ENCODE assay signal across 9 mouse cellular contexts in the genomic region with DNA sequence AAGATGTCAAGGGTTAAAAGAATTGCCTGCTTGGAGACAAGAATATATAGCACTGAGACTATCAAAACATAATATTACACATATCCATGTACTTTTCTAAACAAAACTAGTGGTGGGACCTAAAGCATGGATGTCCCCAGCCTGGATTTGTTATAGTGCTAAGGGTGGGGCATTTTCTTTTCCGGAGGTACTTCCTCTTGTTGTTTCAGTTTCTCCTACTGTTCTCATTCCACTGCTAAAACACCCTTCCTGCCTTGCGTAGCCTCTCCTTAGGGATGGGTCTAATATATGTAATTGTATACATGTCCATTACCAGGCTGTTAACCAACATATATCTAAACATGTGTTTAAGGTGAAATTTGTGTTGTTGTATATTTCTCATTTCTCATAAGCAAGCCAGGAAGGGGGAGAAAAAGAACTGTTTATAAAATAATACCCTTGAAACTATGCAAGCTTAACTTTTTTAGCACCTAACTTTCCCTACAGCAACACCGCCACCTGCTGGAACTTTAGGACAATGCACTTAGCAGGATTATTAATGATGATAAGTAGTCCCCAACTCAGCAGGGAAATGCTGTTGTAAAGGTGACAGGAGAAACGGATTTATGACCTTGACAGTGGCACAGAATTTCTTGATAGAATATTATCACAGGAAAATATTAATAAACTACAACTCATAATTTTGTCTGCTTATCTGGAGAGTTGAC. TPM values are rescaled to one million over a fixed set of nuclear protein-coding genes. Genes with fewer than 3 reads are reported as not detected.
A peak's percentile ranks its signal among the peaks of the same experiment; 100 is the strongest.
DNase-seq lines count a peak whose midpoint lies in the region; ATAC-seq and TF ChIP-seq lines count a peak whose summit lies in the region.
"Had no signal": no experiment of that assay in that cellular context is flagged by ENCODE, and none has a peak within 500 bp of the region (broad histone marks: within the 10 kb centered on the region; RNA-seq: fewer than 3 reads in every experiment).

No protein-coding gene starts in this region.

- peak; percentile 56 for DNase-seq in neural tube, embryonic 10.5 days (ENCODE audit: extremely low spot score, low spot score)
- peak; percentile 35 for DNase-seq in adrenal gland, adult 2 months
- peak; percentile 57 for DNase-seq in embryonic facial prominence, embryonic 10.5 days (ENCODE audit: low spot score)
- peak; percentile 67 for DNase-seq in limb, embryonic 10.5 days (ENCODE audit: low spot score)
- DNase-seq in thymus, postnatal 36 days: peak; percentile 45 to 59

- H3K4me1 ChIP-seq in neural tube, embryonic 15.5 days: no peaks in the 10 kb centered on the region
- H3K4me1 ChIP-seq in embryonic facial prominence, embryonic 10.5 days: peaks cover 13% of the 10 kb centered on the region
- H3K4me1 ChIP-seq in intestine, postnatal 0 days (replicated peaks; ENCODE audit: control insufficient read depth, insufficient read depth, low read length): 0 out of 2 replicates have a peak, but pooled peaks cover 5% of the 10 kb centered on the region
- no peaks in the 10 kb centered on the region for H3K4me1 ChIP-seq in limb, embryonic 10.5 days
- no peaks in the 10 kb centered on the region for H3K4me1 ChIP-seq in neural tube, embryonic 14.5 days (ENCODE audit: control insufficient read depth, insufficient read depth, low read length)

- no peak overlapping the region for H3K4me2 ChIP-seq in neural tube, embryonic 15.5 days
- H3K4me2 ChIP-seq in intestine, postnatal 0 days (replicated peaks; ENCODE audit: low read depth): peak overlapping the region; percentile 28; the same call in 1 of the 2 replicates
- no peak overlapping the region for H3K4me2 ChIP-seq in neural tube, embryonic 14.5 days (ENCODE audit: low read depth, low read length)

- H3K9me3 ChIP-seq in neural tube, embryonic 15.5 days (replicated peaks): no peaks in the 10 kb centered on the region
- no peaks in the 10 kb centered on the region for H3K9me3 ChIP-seq in embryonic facial prominence, embryonic 10.5 days
- no peaks in the 10 kb centered on the region for H3K9me3 ChIP-seq in intestine, postnatal 0 days (ENCODE audit: control insufficient read depth)
- no peaks in the 10 kb centered on the region for H3K9me3 ChIP-seq in limb, embryonic 10.5 days (replicated peaks)
- no peaks in the 10 kb centered on the region for H3K9me3 ChIP-seq in neural tube, embryonic 14.5 days (ENCODE audit: control insufficient read depth, low read length)

- H3K27ac ChIP-seq in neural tube, embryonic 15.5 days (replicated peaks): no peak overlapping the region
- no peak overlapping the region for H3K27ac ChIP-seq in embryonic facial prominence, embryonic 10.5 days (replicated peaks)
- H3K27ac ChIP-seq in intestine, postnatal 0 days (ENCODE audit: low read depth, low read length): peak overlapping the region; percentile 57; the same call in 1 of the 2 replicates
- H3K27ac ChIP-seq in limb, embryonic 10.5 days: no peak overlapping the region
- no peak overlapping the region for H3K27ac ChIP-seq in neural tube, embryonic 14.5 days (ENCODE audit: low read depth, low read length)

- 33% methylated on average over 4 of the region's 4 CpGs for WGBS in neural tube, embryonic 15.5 days
- WGBS in embryonic facial prominence, embryonic 10.5 days: 30% methylated on average over 4 of the region's 4 CpGs
- WGBS in intestine, postnatal 0 days: 9% methylated on average over 4 of the region's 4 CpGs
- 31% methylated on average over 4 of the region's 4 CpGs for WGBS in limb, embryonic 10.5 days
- 32% methylated on average over 4 of the region's 4 CpGs for WGBS in neural tube, embryonic 14.5 days

- no peaks in the 10 kb centered on the region for H3K27me3 ChIP-seq in neural tube, embryonic 15.5 days (replicated peaks)
- H3K27me3 ChIP-seq in embryonic facial prominence, embryonic 10.5 days (replicated peaks; ENCODE audit: low read depth, poor library complexity, severe bottlenecking): no peaks in the 10 kb centered on the region
- no peaks in the 10 kb centered on the region for H3K27me3 ChIP-seq in intestine, postnatal 0 days (replicated peaks; ENCODE audit: control insufficient read depth, insufficient read depth, low read length)
- H3K27me3 ChIP-seq in limb, embryonic 10.5 days (ENCODE audit: low read depth, poor library complexity, severe bottlenecking): no peaks in the 10 kb centered on the region
- H3K27me3 ChIP-seq in neural tube, embryonic 14.5 days (ENCODE audit: control insufficient read depth, insufficient read depth, low read length): no peaks in the 10 kb centered on the region

- no peak for ATAC-seq in neural tube, embryonic 15.5 days (ENCODE audit: low FRiP score)
- peak; percentile 69 for ATAC-seq in intestine, postnatal 0 days
- ATAC-seq in neural tube, embryonic 14.5 days (ENCODE audit: low read depth): peak; percentile 34; the same call in 1 of the 2 replicates

- no peak overlapping the region for H3K9ac ChIP-seq in neural tube, embryonic 15.5 days (replicated peaks)
- H3K9ac ChIP-seq in intestine, postnatal 0 days (ENCODE audit: low read depth, low read length): no peak overlapping the region
- no peak overlapping the region for H3K9ac ChIP-seq in neural tube, embryonic 14.5 days (replicated peaks; ENCODE audit: low read depth, low read length)

- TF ChIP-seq CTCF in intestine, postnatal 0 days (IDR thresholded peaks at IDR 0.05; ENCODE audit: low read depth): peak; percentile 92

- H3K4me3 ChIP-seq in neural tube, embryonic 15.5 days (replicated peaks): no peak overlapping the region
- no peak overlapping the region for H3K4me3 ChIP-seq in embryonic facial prominence, embryonic 10.5 days
- H3K4me3 ChIP-seq in intestine, postnatal 0 days (ENCODE audit: low read depth, low read length): no peak overlapping the region
- H3K4me3 ChIP-seq in limb, embryonic 10.5 days: no peak overlapping the region
- no peak overlapping the region for H3K4me3 ChIP-seq in neural tube, embryonic 14.5 days (ENCODE audit: low read depth, low read length)

- no peaks in the 10 kb centered on the region for H3K36me3 ChIP-seq in neural tube, embryonic 15.5 days
- no peaks in the 10 kb centered on the region for H3K36me3 ChIP-seq in embryonic facial prominence, embryonic 10.5 days (replicated peaks)
- no peaks in the 10 kb centered on the region for H3K36me3 ChIP-seq in intestine, postnatal 0 days (ENCODE audit: control insufficient read depth, insufficient read depth)
- H3K36me3 ChIP-seq in limb, embryonic 10.5 days: no peaks in the 10 kb centered on the region
- no peaks in the 10 kb centered on the region for H3K36me3 ChIP-seq in neural tube, embryonic 14.5 days (ENCODE audit: control insufficient read depth, insufficient read depth, low read length)

RNA-seq across cellular contexts. Expression of a gene that starts 41.9 kb away (rescaled TPM):
- polyA plus RNA-seq in neural tube, embryonic 15.5 days (2015; fragmentation: Nextera tagmentation; extraction: Ambion mirVana): 0.13 and 2.5 TPM in 2 replicates
- total RNA-seq in adrenal gland, adult 2 months (2021): under 1 TPM in 1 of 2 experiments, not detected in 1; 0.14 TPM
- not detected in 2 replicates for polyA plus RNA-seq in adrenal gland, adult 2 months (2012; rRNA removed)
- not detected in 2 replicates for polyA plus RNA-seq in embryonic facial prominence, embryonic 10.5 days (2016; fragmentation: Nextera tagmentation; extraction: Ambion mirVana)
- 0.39 and 0.44 TPM in 2 replicates for polyA plus RNA-seq in intestine, postnatal 0 days (2015; fragmentation: Nextera tagmentation; extraction: Ambion mirVana)
- polyA plus RNA-seq in limb, embryonic 10.5 days (2016; fragmentation: Nextera tagmentation; extraction: Ambion mirVana): not detected in 2 replicates
- 0.12 and 0.22 TPM in 2 replicates for polyA plus RNA-seq in neural tube, embryonic 14.5 days (2014; fragmentation: Nextera tagmentation; extraction: Ambion mirVana)
- total RNA-seq: gastrocnemius, adult 8-10 months had no signal
